Mouse (Mus musculus): Measurements from ENCODE around the gene Alkbh7.

- no peak for TF ChIP-seq CTCF (IDR thresholded peaks at IDR 0.05; ENCODE audit: low read depth, low read length)
- peak; percentile 80 for TF ChIP-seq POLR2A (IDR thresholded peaks at IDR 0.05; ENCODE audit: extremely low read depth, insufficient read depth, low read length)
Observed at GRCm38 (mm10) chr17:56990115-56990746, 6.9 kb upstream of the Alkbh7 start, which contains the start of gene Clpp.

All from liver, adult 2 months (tissue).